Mouse (Mus musculus): ENCODE measurements at regions not wholly inside any gene's neighbourhood (a gene's known extent, or its start where the extent isn't known, plus 50 kb on each side); places are given as distances from the start of the nearest gene placed in this dataset.
A peak's percentile ranks its signal among the peaks of the same experiment; 100 is the strongest.

DNA sequence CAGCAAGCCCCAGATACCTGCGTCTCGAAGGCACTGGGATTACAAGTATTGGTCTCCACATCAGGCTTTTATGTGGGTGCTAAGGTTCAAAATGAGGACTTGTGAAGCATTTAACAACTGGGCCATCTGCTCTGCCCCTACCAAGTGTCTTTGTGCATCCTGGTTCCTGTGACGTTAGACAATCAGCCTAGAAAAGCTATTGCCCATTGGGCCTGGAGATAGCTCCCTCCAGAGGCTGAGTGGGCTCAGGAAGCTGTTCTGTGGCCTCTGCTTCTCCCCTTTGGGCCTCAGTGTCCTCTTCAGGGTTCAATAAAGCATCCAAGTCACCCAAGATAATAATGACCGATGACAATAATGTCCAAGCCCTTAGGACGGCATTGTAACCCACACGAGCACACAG is 79.8 kb upstream of the Smad3 start:
- TF ChIP-seq EP300 (IDR thresholded peaks at IDR 0.05; ENCODE audit: low read depth) (no peak), CTCF (IDR thresholded peaks at IDR 0.05; ENCODE audit: low read depth) (peak; percentile 39; the same call in 1 of the 2 replicates)
